Mouse (Mus musculus) spleen, adult 2 months (tissue): ENCODE measurements around the gene Serpina3m.

Experiments
- CTCF ChIP-seq: fragments of 200-500 bp; IDR thresholded peaks from 2 replicates; pipeline ENCODE4 v1.5.1; 2011; ENCODE audit warnings: mild to moderate bottlenecking, inconsistent platforms; ENCODE audit not compliant: insufficient read depth, insufficient read length, insufficient replicate concordance; ENCODE audit errors: extremely low read depth
- POLR2A ChIP-seq: fragments of 200-500 bp; IDR thresholded peaks from 2 replicates; pipeline ENCODE4 v1.6.1; 2011; ENCODE audit warnings: low read depth, low read length, inconsistent platforms

- TF ChIP-seq POLR2A (no peak), CTCF (no peak)
These were observed 74.2 kb downstream of the Serpina3m start for GRCm38 (mm10) chr12:104412507-104412906.
